Mouse (Mus musculus) cerebellum, adult 9-11 months (tissue): ENCODE results near the gene Vpreb1.
"Not testable (repeated sequence)": the region's sequence is repeated elsewhere in the genome, so short reads cannot be mapped to it uniquely, and the experiment has no call there.

Source experiments
- DNase-seq: peaks from one replicate; pipeline ENCODE4 v3.0.0; 2022

Gene Vpreb1

DNA sequence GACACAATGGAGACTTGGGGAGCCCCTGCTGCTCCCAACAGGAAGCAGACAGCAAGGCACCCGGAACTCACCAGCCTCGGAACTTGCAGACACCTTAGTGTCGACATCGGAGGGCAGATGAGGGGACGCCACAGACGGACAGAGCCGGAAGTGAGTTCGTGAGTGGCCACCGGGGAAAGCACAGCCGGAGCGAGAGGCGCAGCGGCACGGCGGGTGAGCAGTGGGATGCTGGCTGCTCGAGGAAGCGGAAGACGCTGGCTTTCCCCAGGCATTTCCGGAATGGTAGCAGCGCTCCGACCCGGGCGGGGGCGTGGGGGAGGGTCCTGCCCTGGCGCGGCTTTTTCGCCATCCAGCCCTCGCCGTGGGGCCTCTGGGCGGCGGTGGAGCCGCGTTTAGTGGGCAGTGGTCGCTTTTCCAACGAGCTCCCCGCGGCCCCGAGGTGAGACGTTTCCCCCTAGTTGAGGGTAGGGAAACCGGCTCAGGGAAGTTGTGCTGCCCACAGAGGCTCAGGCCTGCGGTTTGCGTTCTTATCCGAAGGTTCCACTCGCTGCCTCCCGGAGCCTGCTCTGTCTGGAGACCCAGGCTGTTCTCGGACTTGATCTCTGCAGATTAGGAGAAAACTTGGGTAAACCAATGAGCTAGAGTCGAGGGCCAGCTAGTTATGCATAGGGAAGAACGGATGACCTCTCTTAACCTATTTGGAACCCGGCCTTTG, at the start of gene Vpreb1, which contains the start of gene Top3b:
Gene Vpreb1, minus strand, starts transcription at position 227 of the 715 bp plus-strand sequence.
Gene Top3b, plus strand, starts transcription at position 120 of the 715 bp plus-strand sequence.
- DNase-seq: peak; percentile 90

DNA sequence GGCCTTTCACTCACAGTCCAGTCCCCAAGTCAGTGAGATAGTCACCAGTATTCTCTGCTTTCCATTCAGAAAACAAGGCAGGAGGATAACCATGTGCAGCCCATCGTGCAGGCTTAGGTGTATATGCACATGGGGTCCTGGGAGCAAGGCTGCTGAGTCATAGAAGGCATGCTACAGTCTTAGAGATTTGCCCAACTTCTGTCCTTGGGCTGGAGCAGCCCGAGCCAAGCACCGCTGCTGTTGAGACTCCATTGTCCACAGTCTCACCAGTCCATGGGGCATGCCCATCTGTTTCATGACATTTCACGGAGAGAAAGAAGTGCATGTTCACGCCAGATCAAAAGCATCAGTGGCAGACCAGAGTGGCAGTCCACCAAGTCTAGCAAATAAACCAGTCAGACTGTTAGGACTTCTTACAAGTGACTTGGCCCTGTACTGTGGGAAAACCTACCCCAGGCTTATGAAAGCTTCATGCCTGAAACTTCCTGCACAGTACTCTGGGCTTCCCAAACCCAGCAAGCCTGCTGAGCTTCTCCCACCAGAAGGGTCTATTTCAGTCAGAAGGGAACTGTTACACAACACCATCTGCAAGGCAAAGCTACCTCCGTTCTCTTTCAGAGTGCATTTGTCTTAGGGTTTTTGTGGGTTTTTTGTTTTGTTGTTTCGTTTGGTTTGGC, 47.9 kb upstream of the Vpreb1 start:
- no peak for DNase-seq

- no peak for DNase-seq
Observed at GRCm38 (mm10) chr16:16913440-16913839, 42.8 kb upstream of the Vpreb1 start.

DNA sequence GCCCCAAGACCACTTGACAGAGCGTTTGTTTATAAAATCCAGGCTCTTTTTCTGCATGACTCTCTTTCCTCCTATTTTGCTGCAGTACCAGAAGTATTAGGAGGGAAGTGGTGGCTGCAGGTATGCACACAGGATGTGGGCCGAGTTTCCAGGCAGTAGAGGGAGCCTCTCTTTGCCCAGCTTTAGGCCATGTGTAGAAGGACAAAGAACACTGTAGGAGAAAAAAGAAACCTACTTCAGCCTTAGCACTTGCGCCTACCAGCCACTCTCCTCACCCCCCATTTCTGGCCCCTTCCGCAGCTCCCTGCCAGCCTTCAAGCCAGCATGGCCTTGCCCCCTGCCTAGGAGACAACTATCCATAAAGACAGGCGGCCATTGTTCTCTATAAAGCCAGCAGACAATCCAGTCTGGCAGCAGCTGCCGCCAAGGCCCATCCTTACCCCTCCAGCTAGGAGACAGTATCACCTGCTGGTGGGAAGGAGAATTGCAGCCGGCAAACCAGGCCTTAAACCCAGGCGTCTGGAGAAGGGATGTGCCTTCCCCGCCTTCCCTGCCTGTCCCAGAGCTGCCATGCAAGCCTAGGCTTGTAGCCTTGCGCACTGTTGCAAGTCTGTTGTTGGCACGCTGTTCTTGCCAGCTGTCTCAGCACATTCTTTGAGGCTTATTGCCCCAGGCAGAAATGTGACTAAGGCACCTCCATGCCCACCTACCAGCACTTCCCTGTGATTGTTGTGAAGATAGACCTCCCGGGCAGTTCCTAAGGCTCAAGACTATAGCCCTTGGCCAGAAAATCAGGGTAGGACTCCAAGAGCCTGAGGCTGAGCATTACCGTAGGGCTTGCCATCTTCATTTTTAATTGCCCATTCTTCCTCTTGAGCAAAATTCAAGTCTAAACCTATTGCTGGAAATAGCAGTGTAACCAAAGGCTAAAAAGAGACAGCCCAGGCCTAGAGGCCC, 41.3 kb upstream of the Vpreb1 start:
- peak; percentile 72 for DNase-seq

DNA sequence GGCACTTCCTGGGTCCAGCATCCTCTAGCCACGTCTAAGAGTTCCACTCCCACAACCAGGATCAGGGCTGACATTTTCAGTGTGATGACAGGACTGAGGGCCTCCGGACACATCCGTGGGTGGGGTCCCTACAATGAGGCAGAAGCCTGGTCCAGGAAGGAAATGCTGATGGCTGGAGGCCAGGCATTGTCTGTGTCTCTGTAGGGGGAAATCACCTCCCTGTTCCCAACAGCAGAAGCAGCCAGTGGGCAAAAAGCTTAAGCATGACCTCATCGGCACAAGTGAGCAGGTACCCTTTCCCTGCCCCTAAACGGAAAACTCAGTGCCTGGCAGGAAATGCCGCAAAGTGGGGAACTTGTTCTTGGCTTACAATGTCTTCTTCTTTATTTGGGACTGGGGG, 37.2 kb upstream of the Vpreb1 start:
- DNase-seq: no peak

DNA sequence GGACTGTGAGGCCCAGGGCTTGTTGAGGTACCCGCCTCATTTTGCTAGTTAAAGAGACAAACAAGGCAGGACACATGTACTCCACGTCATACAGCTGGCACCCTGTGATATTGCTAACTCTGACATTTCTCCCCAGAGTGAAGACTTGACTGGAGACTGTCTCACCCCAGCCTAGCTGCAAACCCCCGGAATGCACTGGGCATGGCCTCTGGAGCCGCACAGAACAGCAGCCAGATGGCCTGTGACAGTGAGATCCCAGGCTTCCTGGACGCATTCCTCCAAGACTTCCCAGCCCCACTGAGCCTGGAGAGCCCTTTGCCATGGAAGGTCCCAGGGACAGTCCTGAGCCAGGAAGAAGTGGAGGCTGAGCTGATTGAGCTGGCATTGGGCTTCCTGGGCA, 32.5 kb upstream of the Vpreb1 start:
- no peak for DNase-seq

DNA sequence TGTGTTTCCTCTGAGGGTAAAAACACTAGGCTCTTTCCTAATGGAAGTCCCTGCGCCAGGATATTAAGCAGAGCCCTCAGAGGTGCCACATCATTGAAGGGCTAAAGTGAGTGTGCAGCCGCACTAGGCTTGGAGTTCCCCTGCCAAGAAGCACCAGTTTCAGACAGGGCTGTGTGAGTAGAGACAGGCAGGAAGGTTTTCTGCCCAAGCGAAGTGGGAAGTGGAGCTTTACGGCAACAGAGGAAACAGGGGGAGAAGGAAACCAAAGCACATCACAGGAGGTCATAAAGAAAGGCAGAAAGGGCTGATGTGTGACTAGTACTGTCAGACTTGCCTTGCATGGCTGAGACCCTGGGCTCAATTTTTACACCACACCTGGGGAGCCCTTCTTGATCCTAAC, 31.7 kb upstream of the Vpreb1 start:
- no peak for DNase-seq

GRCm38 (mm10) chr16:16897056-16897584, 26.5 kb upstream of the Vpreb1 start:
- no peak for DNase-seq

- DNase-seq: peak; percentile 96
Observed at GRCm38 (mm10) chr16:16896382-16897055, 25.9 kb upstream of the Vpreb1 start, which contains the start of gene Ppm1f. Gene Ppm1f (plus strand): TSS chr16:16896469.

- DNase-seq: no peak
Observed at GRCm38 (mm10) chr16:16896015-16896381, 25.4 kb upstream of the Vpreb1 start.

DNA sequence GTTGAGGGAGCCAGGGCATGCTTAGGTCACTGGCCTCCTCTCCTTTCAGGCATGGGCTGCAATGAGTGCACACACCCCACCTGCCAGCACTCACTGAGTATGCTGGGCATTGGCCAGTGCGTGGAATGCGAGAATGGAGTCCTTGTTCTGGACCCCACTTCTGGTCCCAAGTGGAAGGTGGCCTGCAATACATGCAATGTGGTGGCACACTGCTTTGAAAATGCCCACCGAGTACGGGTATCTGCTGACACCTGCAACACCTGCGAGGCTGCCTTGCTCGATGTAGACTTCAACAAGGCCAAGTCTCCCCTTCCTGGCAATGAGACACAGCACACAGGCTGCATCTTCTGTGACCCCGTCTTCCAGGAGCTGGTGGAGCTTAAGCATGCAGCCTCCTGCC, 21.7 kb upstream of the Vpreb1 start:
- no peak for DNase-seq

- DNase-seq: no peak
Observed at GRCm38 (mm10) chr16:16888341-16888740, 17.7 kb upstream of the Vpreb1 start.

- DNase-seq: no peak
Observed at GRCm38 (mm10) chr16:16879025-16879424, 8.4 kb upstream of the Vpreb1 start.

DNA sequence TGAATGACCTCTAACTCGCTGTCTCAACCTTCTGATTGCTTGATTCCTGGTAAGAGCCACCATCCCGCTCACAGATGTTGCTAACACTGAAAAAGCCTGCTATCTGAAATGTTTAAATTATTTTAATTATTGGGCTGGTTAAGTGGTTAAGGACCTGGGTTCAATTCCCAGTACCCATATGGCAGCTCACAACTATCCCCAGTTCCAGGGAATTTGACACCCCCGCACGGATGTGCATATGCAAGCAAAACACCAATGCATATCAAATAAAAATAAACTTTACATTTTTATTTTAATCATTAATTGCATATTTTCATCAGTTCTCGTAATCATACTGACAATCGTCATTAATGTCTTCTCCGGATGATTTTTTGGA, 414 bp downstream of the Vpreb1 start:
- DNase-seq: no peak

DNA sequence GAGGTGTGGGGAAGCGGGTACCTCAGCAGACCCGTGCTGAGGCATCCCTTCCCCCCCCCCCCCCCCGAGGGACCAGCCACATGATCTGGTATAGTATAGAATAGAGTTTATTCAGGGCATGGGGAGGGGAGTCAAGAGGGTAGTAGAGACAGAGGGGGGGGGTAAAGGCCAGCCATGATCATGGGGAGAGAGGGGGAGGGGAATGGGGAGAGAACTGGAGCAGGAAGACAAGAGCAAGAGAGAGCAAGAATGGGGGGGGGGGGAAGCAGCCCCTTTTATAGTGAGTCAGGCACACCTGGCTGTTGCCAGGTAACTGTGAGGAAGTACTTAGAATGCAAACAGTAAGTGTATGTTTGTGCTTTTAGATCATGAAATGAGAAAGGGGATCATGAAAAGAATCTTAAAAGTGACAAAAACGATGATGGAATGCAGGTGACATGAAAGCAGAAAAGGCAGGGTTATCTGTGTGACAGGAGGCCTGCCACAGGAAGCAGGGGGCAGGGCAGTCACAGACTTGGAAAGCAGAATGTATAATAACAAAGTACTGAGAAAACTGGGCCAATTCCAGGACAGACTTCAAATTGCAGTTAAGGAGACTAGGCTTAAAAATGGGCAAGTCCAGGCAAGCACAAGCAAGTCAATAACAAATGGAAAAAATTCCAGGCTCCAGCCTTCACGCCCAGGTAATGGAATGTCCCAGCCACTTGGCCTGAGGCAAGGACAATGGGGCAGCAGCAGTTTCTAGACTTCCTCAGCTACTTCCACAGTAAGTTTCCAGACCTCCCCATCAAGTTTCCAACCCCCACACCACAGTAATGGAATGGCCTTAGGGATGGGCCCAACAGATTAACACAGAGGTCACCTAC, 4.7 kb downstream of the Vpreb1 start:
- peak; percentile 0 for DNase-seq

GRCm38 (mm10) chr16:16865217-16865616, 5.4 kb downstream of the Vpreb1 start:
- DNase-seq: peak; percentile 1

DNA sequence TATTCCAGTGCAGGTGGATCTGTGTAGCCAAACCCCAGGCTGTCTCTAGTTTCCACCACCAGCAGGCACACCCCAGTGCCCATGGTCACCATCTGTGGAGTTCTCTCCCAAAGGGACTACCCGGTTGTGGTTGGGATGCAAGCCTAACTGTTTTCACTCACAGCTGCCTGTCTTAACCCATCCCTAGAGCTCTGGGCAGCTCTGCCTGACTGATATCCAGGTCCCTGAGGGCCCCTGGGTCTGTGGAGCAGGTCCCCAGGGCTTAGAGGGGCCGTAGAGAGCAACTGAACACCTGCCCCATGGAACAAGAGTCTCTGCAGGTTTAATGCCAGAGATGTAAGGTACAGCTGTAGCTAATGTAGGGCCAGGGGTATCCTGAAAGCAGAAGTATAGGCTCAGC, 6.7 kb downstream of the Vpreb1 start, which contains the start of gene Igll1:
Gene Igll1, minus strand, starts transcription at position 8 of the 400 bp plus-strand sequence.
- DNase-seq: no peak

- no peak for DNase-seq
Observed at GRCm38 (mm10) chr16:16862288-16862687, 8.4 kb downstream of the Vpreb1 start.

DNA sequence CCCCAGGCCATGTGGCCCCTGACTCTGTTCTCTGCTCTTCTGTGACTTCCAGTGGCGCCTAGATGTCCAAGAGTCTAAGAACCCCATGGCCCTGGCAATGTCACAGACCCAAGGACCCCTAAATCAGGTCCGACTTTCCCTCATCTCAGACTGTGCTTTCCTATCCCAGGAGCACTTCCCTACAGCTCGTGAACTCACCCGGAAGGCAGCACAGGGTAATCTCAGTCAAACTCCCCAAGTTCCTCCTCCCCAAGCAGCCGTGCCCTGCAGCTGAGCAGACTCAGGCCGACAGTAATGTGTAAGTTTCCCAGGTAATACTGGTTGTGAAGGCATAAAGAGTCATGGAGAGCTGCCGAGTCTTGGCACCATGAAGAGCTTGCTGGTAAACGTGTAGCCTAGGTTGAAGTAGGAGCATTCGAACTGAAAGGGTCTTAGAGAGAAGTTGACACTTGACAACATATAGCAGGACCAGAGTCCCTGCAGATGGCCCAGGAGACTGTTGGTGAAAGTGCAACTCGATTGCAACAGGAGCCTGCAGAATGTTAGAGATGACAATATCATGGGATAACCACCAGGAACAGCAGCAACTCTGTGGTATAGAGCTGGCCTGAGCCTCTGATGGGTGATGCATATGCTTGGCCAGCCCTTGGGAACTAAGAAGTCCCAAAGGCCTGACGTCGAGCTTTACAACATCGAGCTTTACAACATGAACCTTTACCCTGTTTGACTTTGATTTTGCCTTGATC, 13.7 kb downstream of the Vpreb1 start:
- DNase-seq: no peak

DNA sequence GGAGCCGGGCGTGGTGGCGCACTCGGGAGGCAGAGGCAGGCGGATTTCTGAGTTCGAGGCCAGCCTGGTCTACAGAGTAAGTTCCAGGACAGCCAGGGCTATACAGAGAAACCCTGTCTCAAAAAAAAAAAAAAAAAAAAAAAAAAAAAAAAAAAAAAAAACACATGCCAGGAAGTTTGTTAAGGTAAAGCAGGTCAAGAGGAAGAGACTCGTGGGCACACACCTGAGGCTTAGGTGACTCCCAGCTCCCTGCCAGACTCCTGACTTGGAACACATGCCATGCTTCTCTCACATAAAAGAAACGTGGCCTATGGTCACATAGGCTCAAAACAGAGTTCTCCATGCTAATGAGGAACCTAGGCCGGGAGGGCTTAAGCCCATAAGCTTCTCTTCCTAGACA, 14.6 kb downstream of the Vpreb1 start:
- not testable (repeated sequence) for DNase-seq

- DNase-seq: no peak
Observed at GRCm38 (mm10) chr16:16855541-16855940, 15.1 kb downstream of the Vpreb1 start.
